ENCODE assay signal across 15 mouse cellular contexts in the genomic region with DNA sequence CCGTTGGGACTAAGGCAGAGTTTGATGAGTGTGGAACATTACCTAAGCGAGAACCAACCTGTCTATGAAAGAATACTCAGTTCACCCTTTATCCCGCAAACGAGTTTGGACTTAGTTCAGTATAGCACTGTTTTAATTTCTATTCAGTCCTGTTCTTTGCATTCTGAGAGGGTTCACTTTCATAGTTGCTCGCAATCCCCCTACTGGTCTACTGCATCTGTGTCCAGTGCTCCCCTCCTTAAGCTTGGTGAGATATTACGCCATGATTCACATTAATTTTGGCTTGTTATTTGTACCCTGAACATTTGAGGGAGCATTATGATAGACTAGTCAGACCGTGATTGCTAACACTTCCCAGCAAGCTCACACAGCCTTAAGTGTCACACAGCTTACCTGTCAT.
"Had no signal": no experiment of that assay in that cellular context is flagged by ENCODE, and none has a peak within 500 bp of the region (broad histone marks: within the 10 kb centered on the region; RNA-seq: fewer than 3 reads in every experiment).

No protein-coding gene starts in this region.

- DNase-seq: retina, postnatal 1 day; right cerebral cortex, adult 18-20 months; right cerebral cortex, postnatal 14 days; right cerebral cortex, postnatal 25 days; right cerebral cortex, postnatal 4 days; spleen, adult 18-20 months; thymus, adult 18-20 months; thymus, adult 2 months; thymus, postnatal 14 days; thymus, postnatal 25 days; thymus, postnatal 36 days; thymus, postnatal 4 days had no signal

- H3K27me3 ChIP-seq: neural tube, embryonic 15.5 days; stomach, embryonic 15.5 days had no signal

- H3K27ac ChIP-seq: neural tube, embryonic 15.5 days; stomach, embryonic 15.5 days; stomach, postnatal 0 days had no signal

- H3K4me3 ChIP-seq: neural tube, embryonic 15.5 days; stomach, embryonic 15.5 days had no signal

- H3K9me3 ChIP-seq: neural tube, embryonic 15.5 days; stomach, embryonic 15.5 days had no signal

- H3K9ac ChIP-seq: neural tube, embryonic 15.5 days; stomach, embryonic 15.5 days had no signal

- H3K4me1 ChIP-seq: neural tube, embryonic 15.5 days; stomach, embryonic 15.5 days had no signal

- H3K4me2 ChIP-seq: neural tube, embryonic 15.5 days; stomach, embryonic 15.5 days had no signal
